Mouse (Mus musculus): ENCODE results near the gene Pecam1.
"Not testable (repeated sequence)": the region's sequence is repeated elsewhere in the genome, so short reads cannot be mapped to it uniquely, and the experiment has no call there.

The Pecam1 gene

DNA sequence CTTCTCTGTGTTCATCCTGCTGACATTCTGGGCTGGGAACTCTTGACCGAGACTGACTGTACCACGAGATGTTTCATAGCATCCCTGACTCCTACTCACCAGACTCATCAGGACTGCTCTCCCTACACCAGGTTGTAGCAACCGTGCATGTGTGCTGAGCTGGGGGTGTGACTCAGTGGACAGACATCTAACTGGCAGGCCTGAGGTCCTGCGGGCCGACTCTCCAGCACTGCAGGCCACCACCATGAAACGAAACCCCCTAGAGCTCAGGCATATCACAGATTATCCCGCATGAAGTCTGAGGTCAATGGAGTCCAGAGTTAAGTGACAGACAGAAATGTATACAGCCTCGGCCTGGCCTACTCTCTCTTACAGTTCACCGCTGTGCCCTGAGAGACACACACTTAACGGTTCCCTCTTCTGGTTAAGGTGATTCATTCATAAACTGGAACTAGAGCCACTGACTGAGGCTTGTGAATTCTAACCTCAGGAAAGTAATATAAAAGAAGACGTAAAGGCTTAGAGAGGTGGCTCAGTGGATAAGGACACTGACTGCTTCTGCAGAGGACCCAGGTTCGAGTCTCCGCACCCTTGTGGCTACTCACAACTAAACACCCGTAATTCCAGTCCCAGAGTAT is 83.8 kb downstream of the Pecam1 start:
- DNase-seq (ENCODE audit: low read depth): no peak

- DNase-seq (ENCODE audit: low read depth): peak; percentile 59
Observed at GRCm38 (mm10) chr11:106665841-106666240, 84.6 kb downstream of the Pecam1 start.

GRCm38 (mm10) chr11:106665328-106665727 is 85.1 kb downstream of the Pecam1 start:
- DNase-seq (ENCODE audit: low read depth): peak; percentile 87

DNA sequence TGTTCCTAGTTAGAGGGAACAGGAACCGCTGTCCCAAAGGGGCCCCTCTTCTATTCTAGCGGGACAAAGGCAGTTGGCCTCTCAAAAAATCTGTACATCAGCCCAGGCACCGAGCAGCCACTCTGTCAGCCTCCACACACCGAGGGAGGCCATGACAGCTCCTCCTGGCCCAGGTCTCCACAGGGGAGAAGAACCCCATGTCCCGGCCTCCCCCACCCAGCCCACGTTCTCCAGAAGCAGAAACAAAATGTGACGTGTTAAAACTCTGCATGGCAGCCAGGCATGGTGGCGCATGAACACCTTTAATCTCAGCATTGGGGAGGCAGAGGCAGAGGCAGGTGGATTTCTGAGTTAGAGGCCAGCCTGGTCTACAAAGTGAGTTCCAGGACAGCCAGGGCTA is 85.7 kb downstream of the Pecam1 start:
- DNase-seq (ENCODE audit: low read depth): peak; percentile 48

- no peak for DNase-seq (ENCODE audit: low read depth)
Observed at GRCm38 (mm10) chr11:106663838-106664237, 86.6 kb downstream of the Pecam1 start.

DNA sequence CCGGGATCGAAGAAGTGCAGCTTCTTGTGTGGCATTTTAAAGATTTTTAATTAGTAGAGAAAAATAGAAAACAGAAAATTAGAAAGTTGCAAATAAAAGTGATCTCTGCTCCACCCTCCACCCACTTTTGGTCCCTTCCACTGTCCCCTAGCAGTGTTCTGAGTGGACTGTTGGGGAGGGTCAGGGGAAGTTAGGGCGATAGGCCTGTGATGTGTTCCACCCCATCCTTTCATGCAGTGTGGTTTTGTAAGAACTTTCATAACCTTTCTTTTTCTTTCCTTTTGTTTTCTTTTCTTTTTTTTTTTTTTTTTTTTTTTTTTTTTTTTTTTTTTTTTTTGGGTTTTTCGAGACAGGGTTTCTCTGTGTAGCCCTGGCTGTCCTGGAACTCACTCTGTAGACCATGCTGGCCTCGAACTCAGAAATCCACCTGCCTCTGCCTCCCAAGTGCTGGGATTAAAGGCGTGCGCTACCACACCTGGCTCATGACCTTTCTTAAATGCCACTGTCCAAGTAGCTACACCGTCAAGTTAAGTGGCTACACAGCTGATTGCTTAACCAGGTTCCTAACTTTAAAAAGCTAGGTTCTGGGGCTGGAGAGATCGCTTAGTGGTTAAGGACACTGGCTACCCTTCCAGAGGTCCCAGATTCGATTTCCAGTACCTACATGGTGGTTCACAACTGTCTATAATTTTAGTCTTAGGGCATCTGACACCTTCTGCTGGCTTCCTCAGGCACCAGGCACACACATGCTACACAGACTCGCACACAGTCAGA is 87.6 kb downstream of the Pecam1 start:
- peak; percentile 50 for DNase-seq (ENCODE audit: low read depth)

DNA sequence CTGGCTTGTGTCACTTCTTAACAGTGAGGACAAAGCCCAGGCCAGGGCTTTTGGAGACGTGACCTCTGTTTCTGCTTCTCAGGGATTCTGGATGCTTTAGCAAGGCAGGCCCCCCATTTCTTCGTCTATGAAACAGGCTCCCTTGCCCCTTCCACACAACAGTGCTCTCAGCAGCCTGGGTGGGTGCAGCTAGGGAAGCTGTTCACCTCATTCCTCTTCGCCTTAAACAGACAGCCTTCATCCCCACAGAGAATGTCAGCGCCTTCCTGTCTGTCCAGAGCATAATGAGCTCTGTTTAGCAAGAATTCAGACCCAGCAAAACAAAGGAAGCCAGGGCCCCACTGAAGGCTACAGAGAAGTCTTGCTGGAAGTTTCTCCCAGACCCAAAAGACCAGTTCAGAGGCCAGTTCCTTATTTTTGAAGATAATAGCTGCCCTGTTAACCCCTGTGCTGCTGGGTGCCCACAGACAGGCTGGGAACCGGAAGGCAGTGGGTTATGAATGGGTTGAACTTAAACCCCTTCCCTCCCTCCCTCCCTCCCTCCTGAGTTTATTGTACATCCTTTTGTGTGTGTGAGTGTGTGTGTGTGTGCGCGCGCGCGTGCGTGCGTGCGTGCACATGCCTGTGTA is 89.9 kb downstream of the Pecam1 start:
- DNase-seq (ENCODE audit: low read depth): peak; percentile 64

DNA sequence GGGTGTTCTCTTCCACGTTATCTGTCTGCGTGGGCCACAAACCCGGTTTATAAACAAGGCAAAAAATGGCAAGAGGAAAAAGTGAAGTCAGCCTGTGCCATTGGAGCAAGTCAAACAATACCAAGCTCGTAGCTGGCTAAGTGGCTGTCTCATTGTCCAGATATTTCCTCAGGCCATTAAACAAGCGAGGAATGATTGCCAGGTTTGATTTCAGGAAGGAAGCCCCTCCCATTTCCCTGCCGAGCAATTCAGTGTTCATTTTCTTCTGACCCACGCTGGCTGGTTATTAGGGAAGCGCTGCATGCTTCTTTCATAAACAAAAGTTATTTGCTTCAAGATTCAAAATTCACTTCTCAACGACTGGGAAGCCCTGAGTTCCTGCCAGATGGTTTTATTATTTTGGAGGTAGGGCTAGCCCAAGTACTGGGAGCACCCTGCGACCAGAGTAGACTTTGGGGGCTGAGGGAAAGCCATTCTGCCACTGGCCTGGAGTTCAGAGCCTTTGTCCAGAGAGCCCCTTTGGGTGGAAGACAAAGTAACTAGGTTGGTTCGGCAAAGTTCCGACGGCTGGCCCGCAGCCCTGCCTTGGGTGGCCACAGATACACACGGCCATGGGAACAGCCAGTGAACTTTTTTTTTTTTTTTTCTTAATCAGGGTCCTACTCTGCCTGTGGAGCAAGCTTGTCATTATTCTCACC is 90.7 kb downstream of the Pecam1 start:
- DNase-seq (ENCODE audit: low read depth): no peak

GRCm38 (mm10) chr11:106658051-106658880 is 92.2 kb downstream of the Pecam1 start:
- peak; percentile 82 for DNase-seq (ENCODE audit: low read depth)

DNA sequence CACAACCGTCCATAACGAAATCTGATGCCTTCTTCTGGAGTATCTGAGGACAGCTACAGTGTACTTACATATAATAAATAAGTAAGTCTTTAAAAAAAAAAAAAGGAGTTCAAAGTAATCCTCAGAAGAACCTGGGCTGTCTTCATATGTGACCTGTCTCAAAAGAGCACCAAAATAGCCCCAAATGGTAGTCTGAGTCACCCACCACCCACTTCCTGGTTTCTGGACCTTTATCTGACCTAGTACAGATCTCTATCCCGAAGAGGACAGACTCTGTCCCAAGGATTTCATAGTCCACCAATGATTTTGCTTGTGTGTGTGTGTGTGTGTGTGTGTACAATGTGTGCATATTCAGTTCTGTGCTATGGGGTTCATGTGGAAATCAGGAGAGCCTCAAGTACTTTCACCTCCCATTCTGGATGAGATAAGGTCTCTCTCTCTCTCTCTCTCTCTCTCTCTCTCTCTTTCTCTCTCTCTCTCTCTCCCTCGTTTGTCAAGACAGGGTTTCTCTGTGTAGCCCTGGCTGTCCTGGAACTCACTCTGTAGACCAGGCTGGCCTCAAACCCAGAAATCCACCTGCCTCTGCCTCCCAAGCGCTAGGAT is 93.4 kb downstream of the Pecam1 start:
- DNase-seq (ENCODE audit: low read depth): not testable (repeated sequence)

GRCm38 (mm10) chr11:106648347-106648746 is 102.1 kb downstream of the Pecam1 start:
- DNase-seq (ENCODE audit: low read depth): peak; percentile 92

- no peak for DNase-seq (ENCODE audit: low read depth)
Observed at GRCm38 (mm10) chr11:106642966-106643637, 107.3 kb downstream of the Pecam1 start.

DNA sequence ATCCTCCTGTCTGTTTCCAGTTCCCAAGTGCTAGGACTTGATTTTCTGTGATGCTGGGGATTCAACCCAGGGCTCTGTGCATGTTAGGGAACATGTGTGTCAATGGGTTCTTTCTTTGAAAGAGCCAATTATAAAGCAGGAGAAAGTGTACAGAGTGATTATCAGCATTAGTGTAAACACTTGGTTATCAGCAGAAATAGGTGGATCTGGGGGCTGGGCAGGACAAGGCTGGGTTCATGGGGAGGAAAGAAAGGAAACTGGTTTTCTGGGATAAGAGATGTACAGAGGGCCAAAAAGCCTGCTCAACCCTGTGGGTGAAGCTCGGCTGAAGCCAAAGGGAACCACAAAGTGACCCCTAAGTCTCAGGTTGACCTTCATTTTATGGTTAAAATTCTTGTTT is 108.8 kb downstream of the Pecam1 start:
- DNase-seq (ENCODE audit: low read depth): no peak

- DNase-seq (ENCODE audit: low read depth): no peak
Observed at GRCm38 (mm10) chr11:106640059-106640458, 110.4 kb downstream of the Pecam1 start.

DNA sequence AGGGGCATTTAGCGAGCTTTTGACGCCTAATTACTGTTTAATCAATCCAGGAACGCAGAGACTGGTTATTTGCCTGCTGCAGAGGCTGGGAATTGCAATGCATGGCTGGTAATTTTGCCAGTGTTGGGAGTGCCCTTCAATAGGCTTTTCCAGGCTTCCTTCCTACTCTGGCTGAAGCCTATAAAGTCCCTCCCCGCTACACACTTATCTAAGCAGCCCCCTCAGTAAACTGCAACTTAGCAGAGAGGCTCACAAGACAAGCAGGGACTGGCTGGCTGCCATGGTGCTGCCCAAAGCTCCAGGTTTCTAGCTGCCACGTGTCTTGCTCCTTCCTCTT is 111.1 kb downstream of the Pecam1 start:
- DNase-seq (ENCODE audit: low read depth): no peak

GRCm38 (mm10) chr11:106638551-106639355 is 111.7 kb downstream of the Pecam1 start:
- no peak for DNase-seq (ENCODE audit: low read depth)

- no peak for DNase-seq (ENCODE audit: low read depth)
Observed at GRCm38 (mm10) chr11:106637754-106638153, 112.7 kb downstream of the Pecam1 start.

DNA sequence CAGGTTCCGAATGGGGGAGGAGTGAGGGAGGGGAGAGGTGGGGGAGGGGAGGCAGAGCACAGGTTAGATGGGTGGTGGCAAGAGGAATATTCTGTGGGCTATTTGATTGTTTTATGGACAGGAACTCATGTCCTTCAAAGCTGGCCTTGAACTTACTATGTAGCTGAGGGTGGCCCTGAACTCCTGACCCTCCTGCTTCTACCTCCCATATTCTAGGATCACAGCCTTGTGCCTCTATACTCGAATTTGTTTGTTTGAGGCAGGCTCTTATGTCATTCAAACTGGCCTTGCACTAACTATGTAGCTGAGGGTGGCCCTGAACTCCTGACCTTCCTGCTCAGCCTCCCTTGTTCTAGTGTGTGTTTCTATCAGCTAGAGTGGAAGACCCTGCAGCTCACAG is 114.5 kb downstream of the Pecam1 start:
- DNase-seq (ENCODE audit: low read depth): no peak

GRCm38 (mm10) chr11:106634175-106634574 is 116.3 kb downstream of the Pecam1 start:
- not testable (repeated sequence) for DNase-seq (ENCODE audit: low read depth)

GRCm38 (mm10) chr11:106633456-106633855 is 117.0 kb downstream of the Pecam1 start:
- DNase-seq (ENCODE audit: low read depth): no peak

Data from naive thymus-derived CD4-positive, alpha-beta T cell, adult 2 months (primary cell).